Mouse (Mus musculus) gonadal fat pad, adult 2 months (tissue): ENCODE measurements around the gene Acss3. TPM values are rescaled to one million over a fixed set of nuclear protein-coding genes. Genes with fewer than 3 reads are reported as not detected.

Experiments
- DNase-seq: peaks from one replicate; pipeline ENCODE4 v3.0.0-alpha.2; 2012; ENCODE audit warnings: low read depth
- polyA plus RNA-seq: library from polyadenylated mRNA; depleted of rRNA; stranded (reverse); fragments of >200 nt; gene quantifications from 2 replicates; pipeline ENCODE4 v1.2.3, GENCODE M21; 2012

The Acss3 gene
- polyA plus RNA-seq, 1 experiment, result 18.7 TPM

DNA sequence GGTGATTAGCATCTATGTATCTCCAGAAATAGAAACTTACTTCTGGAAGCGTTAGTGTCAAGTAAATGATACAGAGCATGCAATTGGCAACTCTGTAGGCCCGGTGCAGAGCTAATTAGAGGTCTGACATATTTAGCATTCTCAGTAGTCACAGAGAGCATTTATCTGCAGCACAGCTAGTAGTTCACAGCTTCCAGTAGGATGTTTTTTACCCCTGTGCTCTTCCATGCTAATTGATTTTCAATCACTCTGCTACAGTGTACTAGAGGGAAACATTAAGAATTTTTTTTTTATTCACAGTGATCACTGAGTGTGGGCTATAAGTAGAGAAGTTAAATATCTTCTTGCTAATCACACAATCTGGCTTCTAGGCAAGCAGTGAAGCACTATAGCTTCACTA lies 112.3 kb downstream of the Acss3 start:
- no peak for DNase-seq

DNA sequence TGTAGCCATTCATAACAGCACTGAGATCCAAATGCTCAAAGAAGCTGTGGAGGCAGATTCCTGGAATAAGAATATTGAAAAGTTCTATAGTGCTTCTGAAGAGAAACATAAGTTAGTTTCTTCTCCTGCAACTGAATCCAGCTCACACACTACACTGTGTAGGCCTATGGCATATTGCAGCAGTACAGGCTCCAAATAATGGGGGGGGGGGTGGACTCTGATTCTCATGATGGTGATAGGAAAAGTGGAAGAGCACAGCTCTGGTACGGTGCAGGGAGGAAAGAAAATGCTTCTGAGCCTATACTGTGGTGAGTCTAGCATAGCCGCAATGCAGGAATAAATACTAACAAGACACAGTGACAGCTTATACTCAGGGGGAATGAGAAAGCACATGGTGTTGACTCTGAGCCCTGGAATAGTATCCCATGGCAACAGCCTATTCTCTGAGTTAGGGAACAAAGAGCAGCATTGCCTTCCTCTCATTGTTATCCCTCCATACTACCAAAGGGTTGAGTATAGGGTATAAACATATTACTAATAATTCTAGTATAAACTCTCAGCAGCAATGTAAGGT lies 125.3 kb downstream of the Acss3 start:
- no peak for DNase-seq

DNA sequence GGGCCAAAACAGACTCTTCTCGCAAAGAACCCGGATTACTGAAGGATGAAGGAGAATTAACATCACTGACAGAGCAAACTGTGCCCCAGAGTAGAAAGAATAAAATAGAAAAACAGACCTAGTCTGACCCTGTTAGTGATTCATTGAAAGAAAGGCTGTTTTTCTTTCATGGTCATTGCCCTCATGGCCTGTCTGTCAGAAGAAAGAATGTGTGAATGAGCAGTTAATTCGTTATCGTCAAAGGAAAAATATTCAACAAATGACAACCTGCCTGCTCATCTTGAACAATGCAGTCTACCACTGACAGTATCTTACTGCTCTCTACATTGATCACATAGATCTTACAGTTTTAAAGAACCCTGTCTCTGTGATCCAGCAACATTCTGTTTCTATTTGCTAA lies 134.0 kb downstream of the Acss3 start:
- DNase-seq, result no peak

DNA sequence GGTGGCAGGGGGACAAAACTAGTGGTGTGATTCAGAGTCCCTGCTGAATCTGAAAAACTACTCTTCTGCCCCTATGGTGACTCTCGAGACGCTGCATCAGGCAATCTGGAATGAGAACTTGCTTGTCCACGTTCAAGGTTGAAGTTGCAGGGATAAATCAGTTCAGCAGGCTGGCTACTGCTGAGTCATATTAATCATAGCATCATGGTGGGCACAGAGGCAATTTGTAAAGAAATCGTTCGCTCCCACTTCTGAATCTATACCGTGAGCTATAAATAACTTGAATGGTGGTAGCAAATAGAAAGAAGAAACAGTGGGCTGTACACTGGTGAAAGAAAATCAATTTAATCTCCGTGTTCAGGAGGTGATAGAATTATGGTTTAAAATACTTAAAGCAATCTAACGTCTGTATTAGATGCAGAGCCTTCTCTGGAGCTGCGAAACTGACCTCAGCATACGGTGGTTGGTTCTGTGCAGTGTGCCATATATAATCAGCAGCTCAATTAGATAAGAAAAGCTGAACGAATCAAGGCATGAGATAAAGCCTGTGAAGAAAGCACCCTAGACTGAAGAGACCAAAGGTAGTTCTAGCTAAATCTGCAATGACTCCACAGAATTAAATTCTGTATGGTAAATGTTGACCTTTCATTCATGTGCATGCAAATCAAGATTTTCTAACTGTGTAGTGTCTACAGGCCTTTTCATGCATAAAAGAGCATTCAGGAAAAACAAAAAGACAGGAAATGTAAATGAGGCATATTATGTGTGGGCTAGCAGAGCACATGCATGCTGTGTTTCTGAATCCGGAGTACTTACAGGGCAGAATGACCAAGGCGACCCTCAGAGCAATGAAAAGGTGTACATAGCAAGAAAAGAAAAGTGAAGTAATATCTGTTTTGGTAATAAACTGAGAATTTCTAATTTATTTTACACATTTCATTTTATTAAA lies 148.0 kb downstream of the Acss3 start:
- no peak for DNase-seq

DNA sequence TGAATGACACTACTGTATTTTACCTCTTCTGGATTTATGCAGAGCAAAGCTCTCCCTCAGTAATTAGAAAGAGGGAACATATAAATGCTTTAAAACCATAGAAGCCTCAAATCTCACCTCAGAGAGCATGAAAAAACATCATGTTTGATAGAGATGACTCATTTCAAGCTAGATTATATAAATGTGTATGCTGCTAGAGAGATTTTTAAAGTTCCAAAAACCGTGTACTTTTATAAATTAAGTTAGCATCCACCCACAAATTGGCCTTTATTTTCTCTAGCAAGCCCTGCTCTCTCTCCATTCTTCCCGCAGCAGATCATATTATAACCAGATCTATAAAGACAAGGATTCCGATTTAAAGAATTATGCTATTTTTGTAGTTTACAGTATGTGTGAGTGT lies 164.4 kb downstream of the Acss3 start:
- no peak for DNase-seq

DNA sequence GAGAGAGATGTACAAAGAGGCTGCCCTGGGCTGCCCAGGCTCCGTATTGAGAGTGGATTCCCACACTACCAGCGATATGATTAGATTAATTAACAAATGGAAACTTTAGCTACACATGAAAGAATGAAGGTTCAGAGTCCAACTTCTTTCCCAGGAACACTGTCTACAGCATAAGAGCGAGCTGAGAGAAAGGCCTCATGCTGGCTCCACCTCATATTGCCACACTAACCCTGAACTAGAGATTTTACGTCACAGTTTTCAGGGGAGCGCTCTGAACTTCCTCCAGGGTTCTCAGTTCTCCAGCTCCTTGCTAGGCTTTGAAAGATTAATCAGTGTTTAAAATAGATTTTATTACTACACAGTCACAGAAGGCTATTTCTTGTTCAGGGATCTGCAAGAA lies 182.1 kb downstream of the Acss3 start:
- DNase-seq, result no peak

DNA sequence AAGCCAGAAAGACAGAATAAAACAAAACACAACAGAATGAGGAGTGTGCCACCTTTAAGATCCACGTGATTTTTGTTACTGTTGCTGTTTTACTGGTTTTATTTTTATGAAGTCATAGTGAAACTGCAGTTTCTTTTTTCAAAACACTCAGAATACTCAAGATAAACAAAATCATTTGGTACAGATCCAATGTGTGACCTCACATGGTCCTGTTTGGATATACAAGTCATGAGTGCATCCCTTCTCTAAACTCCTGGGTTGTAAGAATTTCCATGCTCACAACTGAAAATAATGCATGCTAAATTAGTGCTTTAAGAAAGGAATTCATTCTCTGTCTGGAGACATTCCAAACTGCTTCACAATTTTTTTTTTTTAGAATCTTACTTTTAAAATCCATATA lies 184.0 kb downstream of the Acss3 start:
- no peak for DNase-seq

DNA sequence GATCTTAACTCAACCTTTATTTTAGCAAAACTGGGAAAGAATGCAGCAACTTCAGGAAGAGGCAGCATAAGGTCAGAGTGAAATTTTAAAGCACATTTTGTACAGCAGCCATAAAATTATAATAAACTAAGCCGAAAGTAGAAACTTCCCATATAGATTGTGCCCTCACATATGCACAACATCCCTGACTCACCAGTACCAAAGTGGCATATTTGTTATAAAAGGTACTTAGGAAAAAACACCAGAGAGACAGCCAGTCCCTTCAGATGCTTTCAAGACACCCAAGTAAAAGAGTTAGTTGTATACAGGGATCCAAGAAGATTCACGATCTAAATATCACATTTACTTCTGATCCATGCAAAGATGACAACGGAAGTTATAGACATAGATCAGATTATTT lies 184.6 kb downstream of the Acss3 start:
- DNase-seq, result no peak

DNA sequence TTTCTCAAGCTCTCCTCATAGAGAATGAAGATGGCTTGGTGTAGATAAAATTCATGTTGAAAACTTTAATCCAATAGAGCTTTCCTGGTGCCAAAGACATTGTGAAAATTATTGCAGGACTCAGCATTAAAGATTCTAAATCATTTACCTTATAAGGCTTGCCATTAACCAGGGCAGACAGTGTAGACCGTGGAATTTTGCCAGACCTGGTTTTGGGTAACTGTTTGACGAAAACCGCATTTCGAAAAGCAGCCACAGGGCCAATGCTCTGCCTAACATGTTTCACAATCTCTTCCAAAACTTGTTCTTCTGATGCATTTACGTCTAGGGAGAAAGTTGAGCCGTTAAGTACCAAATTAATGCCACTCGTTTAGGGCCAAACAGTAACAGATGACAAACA lies 186.5 kb downstream of the Acss3 start:
- peak; percentile 86 for DNase-seq

DNA sequence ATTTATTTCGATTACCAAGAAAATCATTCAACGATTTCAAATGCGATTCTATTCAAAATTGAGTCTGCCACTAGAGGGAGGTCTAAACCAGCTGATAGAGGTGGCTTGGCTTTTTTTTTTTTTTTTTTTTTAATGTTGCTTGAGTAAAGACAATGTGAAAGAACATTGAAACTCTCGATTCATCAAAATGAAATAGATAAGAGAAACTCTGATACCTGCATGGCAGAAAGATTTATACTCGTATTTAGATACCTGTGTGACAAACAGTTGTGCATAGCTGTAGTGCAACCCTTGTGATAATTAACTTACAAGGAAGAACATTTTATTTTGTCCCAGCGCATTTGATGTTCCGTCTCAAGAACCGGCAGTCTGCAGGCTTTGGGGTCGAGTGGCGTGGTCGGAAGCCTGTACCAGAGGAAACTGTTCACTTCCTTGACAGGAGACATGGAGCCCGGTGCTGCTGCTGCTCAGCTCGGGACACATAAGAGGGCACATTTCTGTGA lies 190.8 kb downstream of the Acss3 start:
- no peak for DNase-seq

DNA sequence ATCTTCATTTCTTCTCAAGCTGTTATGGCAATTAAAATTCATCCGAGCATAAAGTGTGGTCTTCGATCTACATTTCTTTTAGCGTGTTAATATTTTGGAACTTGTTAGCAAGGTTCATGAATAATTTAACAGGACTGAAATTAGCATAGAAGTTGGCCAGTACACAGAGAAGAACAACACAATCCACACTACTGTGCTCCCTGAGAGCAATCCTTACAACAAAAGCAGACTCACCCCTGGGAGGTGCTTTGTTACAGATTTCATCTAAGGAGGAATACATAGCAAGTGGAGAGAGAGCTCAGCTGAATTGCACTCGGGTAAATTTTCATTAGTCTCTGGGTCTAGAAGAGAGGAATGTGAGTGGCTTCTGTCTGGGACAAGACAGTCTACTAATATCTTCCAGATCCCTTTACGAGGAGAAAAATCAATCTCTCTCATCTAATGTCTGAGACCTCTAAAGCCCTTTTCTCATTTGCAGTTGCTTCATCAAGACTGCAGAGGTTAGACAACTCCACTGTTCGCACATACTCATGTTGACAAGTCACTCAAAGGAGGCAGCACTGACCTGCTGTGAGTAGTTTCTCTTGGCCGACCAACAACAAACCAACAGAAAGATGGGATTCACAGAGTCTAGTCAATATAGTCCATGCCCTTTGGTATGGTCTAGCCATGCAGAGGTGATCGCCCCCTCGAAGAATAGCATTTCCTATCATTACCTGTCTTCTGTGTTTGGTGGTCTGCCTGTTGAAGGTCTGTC lies 194.7 kb downstream of the Acss3 start:
- DNase-seq, result no peak

DNA sequence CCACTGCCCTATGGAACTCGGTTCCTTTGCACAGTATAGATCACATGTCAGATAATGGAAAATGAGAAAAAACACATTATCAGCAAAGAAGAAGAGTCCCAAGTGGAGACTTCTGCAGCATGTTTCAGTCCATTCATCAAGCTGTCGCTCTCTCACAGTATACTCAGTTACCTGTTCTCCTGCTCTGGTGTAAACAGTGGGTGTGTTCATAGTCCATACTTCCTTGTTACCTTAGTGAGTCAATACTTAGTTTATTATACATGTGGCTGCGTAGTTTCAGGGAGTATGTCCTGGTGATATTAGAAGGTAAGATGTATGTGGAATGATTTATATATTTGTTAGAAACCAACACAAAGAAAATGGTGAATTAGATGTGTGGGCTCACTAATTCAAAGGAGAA lies 198.7 kb downstream of the Acss3 start:
- DNase-seq, result no peak

DNA sequence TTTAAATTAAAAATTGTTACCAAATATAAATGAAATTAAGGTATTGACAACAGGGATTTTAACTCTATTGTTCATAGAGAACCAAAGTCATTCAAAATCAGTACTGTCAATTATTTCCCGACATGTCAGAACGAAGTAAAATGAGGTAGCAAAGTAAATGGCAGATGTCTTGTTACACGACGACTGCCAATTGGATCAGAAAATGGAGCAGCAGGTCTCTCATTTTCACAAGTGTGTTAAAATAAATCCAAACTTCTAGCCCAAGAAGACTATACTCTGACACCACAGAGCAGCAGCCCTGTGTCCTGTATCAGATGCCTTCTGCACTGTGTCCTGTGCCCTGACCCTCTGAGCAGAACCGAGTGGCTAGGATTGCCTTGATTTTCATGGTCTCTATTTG lies 199.1 kb downstream of the Acss3 start:
- DNase-seq, result no peak

DNA sequence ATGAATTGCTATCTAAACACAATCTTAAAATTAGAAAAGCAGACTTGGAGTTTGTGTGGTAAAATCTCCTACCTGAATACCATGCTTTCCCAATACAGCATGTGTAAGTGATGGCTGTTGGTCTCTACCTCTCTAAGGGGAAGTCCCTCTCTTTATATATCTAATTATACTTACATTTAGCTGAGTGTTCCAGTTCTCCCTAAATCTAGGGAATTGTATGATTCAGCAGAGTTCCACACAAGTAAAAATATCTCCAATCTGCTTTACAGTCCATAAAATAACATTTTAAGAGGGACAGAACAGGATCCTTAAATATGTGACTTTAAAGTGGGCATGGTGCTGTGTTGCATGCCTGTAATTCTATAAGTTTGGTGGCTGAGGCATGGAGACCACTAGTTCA lies 208.6 kb downstream of the Acss3 start:
- no peak for DNase-seq

DNA sequence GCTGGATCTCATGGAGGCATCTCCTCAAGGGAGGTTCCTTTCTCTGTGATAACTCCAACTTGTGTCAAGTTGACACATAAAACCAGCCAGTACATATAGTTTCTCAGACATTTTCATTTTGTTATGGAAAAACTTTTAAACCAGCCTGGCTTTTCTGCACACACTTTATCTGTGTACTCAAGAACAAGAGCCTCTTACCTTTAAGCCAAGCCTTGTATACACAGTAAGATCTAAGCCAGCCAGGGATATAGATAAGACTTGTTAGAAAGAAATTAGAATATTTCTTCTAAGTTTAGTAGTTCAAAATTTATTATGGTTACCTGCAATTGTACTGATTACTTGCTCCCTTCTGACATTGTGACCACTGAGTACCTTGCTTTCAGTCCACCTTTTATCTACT lies 209.2 kb downstream of the Acss3 start:
- DNase-seq, result no peak

DNA sequence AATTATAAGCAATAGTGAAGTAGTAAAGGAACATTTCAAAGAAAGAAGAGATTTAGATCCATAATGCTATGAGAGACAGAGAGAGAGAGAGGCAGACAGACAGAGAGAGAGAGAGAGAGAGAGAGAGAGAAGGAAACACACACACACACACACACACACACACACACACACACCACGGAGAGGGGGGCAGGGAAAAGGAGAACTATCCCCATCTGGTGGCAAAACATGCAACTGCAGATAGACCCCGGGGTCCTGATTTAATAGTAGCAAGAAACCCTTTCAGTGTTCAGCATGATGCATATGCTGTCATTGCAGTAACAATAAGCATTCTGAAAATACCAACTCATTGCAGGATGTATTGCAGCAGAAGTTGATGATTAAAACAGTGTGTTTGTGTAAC lies 210.4 kb downstream of the Acss3 start:
- no peak for DNase-seq

DNA sequence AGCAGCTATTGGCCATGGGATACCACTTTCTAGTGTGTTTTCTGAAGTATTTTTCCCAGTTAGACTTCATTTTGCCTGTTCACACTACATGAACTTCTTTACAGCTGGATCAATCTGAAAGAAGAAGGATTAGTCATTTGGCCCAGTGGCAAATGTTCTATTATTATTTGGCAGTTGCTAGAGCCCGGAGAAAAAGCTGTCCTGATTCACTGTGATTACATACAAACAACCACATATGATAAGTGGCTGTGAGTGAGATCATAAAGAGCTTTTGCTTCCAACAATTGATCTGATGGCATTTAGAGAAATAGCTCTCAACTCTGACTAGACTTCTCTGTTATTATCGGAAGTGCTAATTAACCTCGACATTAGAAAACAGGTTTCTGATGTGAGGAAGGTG lies 213.4 kb downstream of the Acss3 start:
- no peak for DNase-seq

DNA sequence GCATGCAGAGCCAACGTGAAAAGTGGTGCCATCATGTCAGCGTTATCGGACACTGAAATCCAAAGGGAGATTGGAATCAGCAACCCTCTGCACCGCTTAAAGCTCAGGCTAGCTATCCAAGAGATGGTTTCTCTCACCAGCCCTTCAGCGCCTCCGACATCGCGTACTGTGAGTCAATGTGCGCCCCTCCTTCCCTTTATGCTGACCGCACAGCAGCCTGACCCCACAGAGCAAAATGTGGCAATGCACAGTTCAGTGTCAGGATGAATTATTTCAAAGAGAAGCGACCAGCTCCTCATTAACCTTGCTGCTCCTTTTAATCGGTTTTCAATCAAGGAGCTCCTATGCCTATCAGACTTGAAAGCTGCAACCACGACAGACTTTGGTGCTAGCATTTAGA lies 227.1 kb downstream of the Acss3 start:
- no peak for DNase-seq
